Mouse (Mus musculus): ENCODE data around the gene C1s2. TPM values are rescaled to one million over a fixed set of nuclear protein-coding genes. Genes with fewer than 3 reads are reported as not detected.
"Not testable (repeated sequence)": the region's sequence is repeated elsewhere in the genome, so short reads cannot be mapped to it uniquely, and the experiment has no call there.

Gene C1s2
- polyA plus RNA-seq, 2 experiments, result 0.01 TPM; not detected in 1

DNA sequence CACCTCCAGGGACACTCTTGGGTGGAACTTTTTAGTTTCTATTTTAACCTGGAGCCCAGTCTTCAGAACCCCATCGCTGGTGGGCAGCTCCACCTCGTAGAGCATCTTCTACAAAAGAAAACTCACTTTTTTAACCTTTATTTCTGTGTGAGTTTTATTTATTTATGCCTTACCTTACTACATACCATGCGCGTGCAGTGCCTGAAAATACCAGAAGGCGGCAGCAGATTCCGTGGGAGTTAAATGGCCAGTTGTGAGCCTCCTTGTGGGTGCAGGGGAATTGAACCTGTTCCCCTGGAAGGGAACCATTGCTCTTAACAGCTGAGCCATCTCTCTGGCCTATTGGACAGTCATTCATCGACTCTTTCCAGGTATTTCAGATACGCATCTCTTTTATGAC, 5.1 kb upstream of the C1s2 start:
- H3K9me3 ChIP-seq (ENCODE audit: control insufficient read depth, low read length), result no peaks in the 10 kb centered on the region
- 22% methylated on average over 8 of the region's 8 CpGs for WGBS (ENCODE audit: insufficient replicate concordance)
- no peaks in the 10 kb centered on the region for H3K27me3 ChIP-seq (ENCODE audit: control insufficient read depth, insufficient read depth, low read length)
- H3K4me1 ChIP-seq (replicated peaks; ENCODE audit: control insufficient read depth in 2 of 2, insufficient read depth in 2 of 2, low read length in 1 of 2), result peaks cover 3 to 15% of the 10 kb centered on the region in 2 experiments; a peak in 3 of 4 replicates
- no peak overlapping the region for H3K4me3 ChIP-seq (ENCODE audit: insufficient read depth in 1 of 2, low read depth in 2 of 2, low read length in 2 of 2)
- ATAC-seq (ENCODE audit: insufficient read depth), result no peak
- no peak overlapping the region for H3K9ac ChIP-seq (replicated peaks)
- TF ChIP-seq CTCF (IDR thresholded peaks at IDR 0.05; ENCODE audit: low read depth) (peak; percentile 87), EP300 (IDR thresholded peaks at IDR 0.05; ENCODE audit: low read depth) (no peak)
- H3K36me3 ChIP-seq (replicated peaks; ENCODE audit: control insufficient read depth, insufficient read depth, low read depth), result no peaks in the 10 kb centered on the region
- H3K4me2 ChIP-seq (ENCODE audit: low read depth), result no peak overlapping the region
- H3K27ac ChIP-seq, result no peak overlapping the region
- peak in 2 of 3 experiments; percentile 40 to 52 for DNase-seq (ENCODE audit: low read depth in 3 of 3, low spot score in 3 of 3)

DNA sequence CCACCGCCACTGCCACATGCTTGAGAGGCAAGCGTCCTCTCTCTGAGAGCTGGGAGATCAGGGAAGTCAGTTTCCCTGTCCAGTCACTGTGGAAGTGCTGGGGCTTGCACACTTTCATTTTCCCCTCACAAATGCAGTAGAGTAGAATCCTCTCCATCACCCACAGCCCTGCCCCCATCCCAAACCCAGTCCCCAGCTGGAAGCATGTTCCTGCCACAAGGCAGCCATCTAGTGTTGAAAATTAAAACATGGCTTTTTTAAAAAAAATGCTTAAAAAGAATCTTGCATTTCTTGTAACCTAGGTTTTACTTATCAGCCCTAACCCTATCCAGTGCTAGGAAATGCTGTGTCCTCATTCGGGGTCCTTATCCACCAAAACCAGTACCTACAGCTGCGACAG, 4.2 kb upstream of the C1s2 start:
- Histone ChIP-seq H3K9ac (replicated peaks) (no peak overlapping the region), H3K27ac (no peak overlapping the region), H3K27me3 (ENCODE audit: control insufficient read depth, insufficient read depth, low read length) (no peaks in the 10 kb centered on the region), H3K36me3 (replicated peaks; ENCODE audit: control insufficient read depth, insufficient read depth, low read depth) (no peaks in the 10 kb centered on the region), H3K4me2 (ENCODE audit: low read depth) (no peak overlapping the region), H3K9me3 (ENCODE audit: control insufficient read depth, low read length) (no peaks in the 10 kb centered on the region), H3K4me3 (ENCODE audit: insufficient read depth in 1 of 2, low read depth in 2 of 2, low read length in 2 of 2) (no peak overlapping the region), H3K4me1 (replicated peaks; ENCODE audit: control insufficient read depth in 2 of 2, insufficient read depth in 2 of 2, low read length in 1 of 2) (peaks cover 0 to 8% of the 10 kb centered on the region in 2 experiments; a peak in 2 of 4 replicates)
- WGBS (ENCODE audit: insufficient replicate concordance), result 46% methylated on average over 3 of the region's 4 CpGs
- no peak for ATAC-seq (ENCODE audit: insufficient read depth)
- TF ChIP-seq CTCF (IDR thresholded peaks at IDR 0.05; ENCODE audit: low read depth), result 0 out of 2 replicates have a peak, but pooled peaks have one; percentile 19
- no peak for TF ChIP-seq EP300 (IDR thresholded peaks at IDR 0.05; ENCODE audit: low read depth)
- no peak for DNase-seq (ENCODE audit: low read depth in 3 of 3, low spot score in 3 of 3)

DNA sequence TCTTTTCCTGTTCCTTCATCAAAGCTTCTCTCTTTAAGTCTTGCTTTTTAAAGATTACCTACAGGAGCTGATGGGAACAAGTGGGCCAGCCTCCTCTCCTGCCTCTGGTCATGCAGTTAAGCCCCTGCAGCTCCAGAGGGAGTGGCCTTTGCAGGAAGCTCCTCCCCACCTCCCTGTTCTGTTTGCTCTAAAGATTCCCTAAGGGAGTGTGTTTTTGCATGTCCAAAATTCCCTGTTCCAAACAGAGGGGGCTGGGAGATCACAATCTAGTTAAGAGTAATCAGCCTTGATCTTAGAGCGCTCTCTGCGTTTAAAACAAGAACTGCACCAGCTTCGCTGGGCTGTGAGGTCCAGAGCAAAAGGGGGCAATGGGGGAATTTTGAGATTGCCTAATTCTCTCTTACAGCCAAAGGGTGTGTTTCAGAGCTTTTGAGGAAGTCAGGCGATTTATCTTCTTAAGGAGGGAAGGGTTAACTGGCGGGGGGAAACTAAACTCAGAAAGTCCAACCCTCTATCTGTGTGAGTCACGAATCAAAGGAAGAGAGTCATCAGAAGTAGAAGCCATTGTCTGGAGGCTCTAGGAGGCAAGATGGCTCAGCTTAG, 1.1 kb upstream of the C1s2 start:
- not testable (repeated sequence) for H3K27ac ChIP-seq; ATAC-seq (ENCODE audit: insufficient read depth); H3K9ac ChIP-seq (replicated peaks); H3K36me3 ChIP-seq (replicated peaks; ENCODE audit: control insufficient read depth, insufficient read depth, low read depth); H3K4me1 ChIP-seq (replicated peaks; ENCODE audit: control insufficient read depth in 2 of 2, insufficient read depth in 2 of 2, low read length in 1 of 2); H3K4me3 ChIP-seq (ENCODE audit: insufficient read depth in 1 of 2, low read depth in 2 of 2, low read length in 2 of 2); H3K4me2 ChIP-seq (ENCODE audit: low read depth); H3K9me3 ChIP-seq (ENCODE audit: control insufficient read depth, low read length); H3K27me3 ChIP-seq (ENCODE audit: control insufficient read depth, insufficient read depth, low read length)
- DNase-seq (ENCODE audit: low read depth in 3 of 3, low spot score in 3 of 3), result peak in 1 of 3 experiments; percentile 10
- WGBS (ENCODE audit: insufficient replicate concordance), result 11% methylated on average over 6 of the region's 6 CpGs

DNA sequence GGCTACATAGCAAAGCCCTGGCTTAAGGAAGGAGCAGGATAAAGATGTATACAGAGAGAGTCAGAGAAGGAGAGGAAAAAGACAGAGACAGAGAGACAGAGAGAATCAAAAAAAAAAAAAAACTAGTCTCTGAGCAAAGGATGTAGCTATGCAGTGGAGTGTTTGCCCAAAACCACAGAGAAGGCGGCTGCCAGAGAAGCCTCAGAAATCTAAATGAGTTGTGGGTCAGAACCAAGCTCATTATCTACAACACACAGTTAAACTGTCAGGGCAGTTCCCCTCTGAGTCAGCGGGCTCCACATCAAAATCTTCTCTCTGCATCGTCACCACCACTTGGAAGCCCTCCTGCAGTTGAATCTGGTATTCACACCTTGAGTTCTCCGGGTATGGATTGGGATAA, 5.1 kb downstream of the C1s2 start:
- Histone ChIP-seq H3K9me3 (ENCODE audit: control insufficient read depth, low read length) (no peaks in the 10 kb centered on the region), H3K9ac (replicated peaks) (no peak overlapping the region), H3K4me2 (ENCODE audit: low read depth) (no peak overlapping the region), H3K36me3 (replicated peaks; ENCODE audit: control insufficient read depth, insufficient read depth, low read depth) (no peaks in the 10 kb centered on the region), H3K4me1 (replicated peaks; ENCODE audit: control insufficient read depth in 2 of 2, insufficient read depth in 2 of 2, low read length in 1 of 2) (no peaks in the 10 kb centered on the region), H3K27ac (no peak overlapping the region), H3K27me3 (ENCODE audit: control insufficient read depth, insufficient read depth, low read length) (no peaks in the 10 kb centered on the region), H3K4me3 (ENCODE audit: insufficient read depth in 1 of 2, low read depth in 2 of 2, low read length in 2 of 2) (no peak overlapping the region)
- no peak for DNase-seq (ENCODE audit: low read depth in 3 of 3, low spot score in 3 of 3)
- TF ChIP-seq EP300 (IDR thresholded peaks at IDR 0.05; ENCODE audit: low read depth), result no peak
- no peak for TF ChIP-seq CTCF (IDR thresholded peaks at IDR 0.05; ENCODE audit: low read depth)
- ATAC-seq (ENCODE audit: insufficient read depth), result no peak
- WGBS (ENCODE audit: insufficient replicate concordance), result 32% methylated on average over 4 of the region's 4 CpGs

GRCm38 (mm10) chr6:124626184-124626583, 9.7 kb downstream of the C1s2 start:
- ATAC-seq (ENCODE audit: insufficient read depth); H3K36me3 ChIP-seq (replicated peaks; ENCODE audit: control insufficient read depth, insufficient read depth, low read depth); H3K9me3 ChIP-seq (ENCODE audit: control insufficient read depth, low read length); H3K27ac ChIP-seq; H3K9ac ChIP-seq (replicated peaks); H3K27me3 ChIP-seq (ENCODE audit: control insufficient read depth, insufficient read depth, low read length); H3K4me2 ChIP-seq (ENCODE audit: low read depth); H3K4me3 ChIP-seq (ENCODE audit: insufficient read depth in 1 of 2, low read depth in 2 of 2, low read length in 2 of 2); H3K4me1 ChIP-seq (replicated peaks; ENCODE audit: control insufficient read depth in 2 of 2, insufficient read depth in 2 of 2, low read length in 1 of 2); DNase-seq (ENCODE audit: low read depth in 3 of 3, low spot score in 3 of 3): not testable (repeated sequence)
- WGBS (ENCODE audit: insufficient replicate concordance), result 7% methylated on average over 1 of the region's 1 CpGs
